Mouse (Mus musculus): Measurements from ENCODE around the gene Epb41l4b.

- no peak for TF ChIP-seq CTCF (IDR thresholded peaks at IDR 0.05; ENCODE audit: borderline replicate concordance, insufficient read depth, low read length)
- no peak for TF ChIP-seq POLR2A (IDR thresholded peaks at IDR 0.05; ENCODE audit: low read depth, low read length)
These were observed 10.6 kb upstream of the Epb41l4b start for GRCm38 (mm10) chr4:57153838-57154237.
